Mouse (Mus musculus): ENCODE measurements around the gene Timp3.

Gene Timp3

GRCm38 (mm10) chr10:86300293-86301116, at the start of gene Timp3:
Timp3 (plus strand) TSS chr10:86300372.
- DNase-seq, result no peak

- DNase-seq, result no peak
These were observed 44.0 kb upstream of the Timp3 start for GRCm38 (mm10) chr10:86256221-86256620.

GRCm38 (mm10) chr10:86257045-86257444, 43.1 kb upstream of the Timp3 start:
- DNase-seq, result no peak

- no peak for DNase-seq
These were observed 42.1 kb upstream of the Timp3 start for GRCm38 (mm10) chr10:86258046-86258445.

- DNase-seq, result no peak
These were observed 41.2 kb upstream of the Timp3 start for GRCm38 (mm10) chr10:86258992-86259391.

- DNase-seq, result no peak
These were observed 38.4 kb upstream of the Timp3 start for GRCm38 (mm10) chr10:86261725-86262124.

- DNase-seq, result no peak
These were observed 35.6 kb upstream of the Timp3 start for GRCm38 (mm10) chr10:86264618-86265017.

- no peak for DNase-seq
These were observed 29.9 kb upstream of the Timp3 start for GRCm38 (mm10) chr10:86270254-86270653.

- DNase-seq, result no peak
These were observed 27.3 kb upstream of the Timp3 start for GRCm38 (mm10) chr10:86272826-86273225.

GRCm38 (mm10) chr10:86273410-86274191, 26.6 kb upstream of the Timp3 start:
- no peak for DNase-seq

- DNase-seq, result no peak
These were observed 24.6 kb upstream of the Timp3 start for GRCm38 (mm10) chr10:86275585-86275984.

GRCm38 (mm10) chr10:86277327-86277726, 22.8 kb upstream of the Timp3 start:
- no peak for DNase-seq

- DNase-seq, result no peak
These were observed 21.7 kb upstream of the Timp3 start for GRCm38 (mm10) chr10:86278481-86278880.

GRCm38 (mm10) chr10:86279579-86280168, 20.5 kb upstream of the Timp3 start:
- no peak for DNase-seq

- no peak for DNase-seq
These were observed 18.9 kb upstream of the Timp3 start for GRCm38 (mm10) chr10:86281238-86281637.

GRCm38 (mm10) chr10:86286508-86286907, 13.7 kb upstream of the Timp3 start:
- no peak for DNase-seq

GRCm38 (mm10) chr10:86290109-86290771, 9.9 kb upstream of the Timp3 start:
- no peak for DNase-seq

GRCm38 (mm10) chr10:86293880-86294279, 6.3 kb upstream of the Timp3 start:
- DNase-seq, result no peak

GRCm38 (mm10) chr10:86294599-86295365, 5.4 kb upstream of the Timp3 start:
- DNase-seq, result no peak

GRCm38 (mm10) chr10:86295454-86296098, 4.6 kb upstream of the Timp3 start:
- DNase-seq, result no peak

GRCm38 (mm10) chr10:86296111-86296510, 4.1 kb upstream of the Timp3 start:
- DNase-seq, result peak; percentile 70

- no peak for DNase-seq
These were observed 2.9 kb upstream of the Timp3 start for GRCm38 (mm10) chr10:86297307-86297706.
